Mouse (Mus musculus): Measurements from ENCODE around the gene Larp1b.

DNA sequence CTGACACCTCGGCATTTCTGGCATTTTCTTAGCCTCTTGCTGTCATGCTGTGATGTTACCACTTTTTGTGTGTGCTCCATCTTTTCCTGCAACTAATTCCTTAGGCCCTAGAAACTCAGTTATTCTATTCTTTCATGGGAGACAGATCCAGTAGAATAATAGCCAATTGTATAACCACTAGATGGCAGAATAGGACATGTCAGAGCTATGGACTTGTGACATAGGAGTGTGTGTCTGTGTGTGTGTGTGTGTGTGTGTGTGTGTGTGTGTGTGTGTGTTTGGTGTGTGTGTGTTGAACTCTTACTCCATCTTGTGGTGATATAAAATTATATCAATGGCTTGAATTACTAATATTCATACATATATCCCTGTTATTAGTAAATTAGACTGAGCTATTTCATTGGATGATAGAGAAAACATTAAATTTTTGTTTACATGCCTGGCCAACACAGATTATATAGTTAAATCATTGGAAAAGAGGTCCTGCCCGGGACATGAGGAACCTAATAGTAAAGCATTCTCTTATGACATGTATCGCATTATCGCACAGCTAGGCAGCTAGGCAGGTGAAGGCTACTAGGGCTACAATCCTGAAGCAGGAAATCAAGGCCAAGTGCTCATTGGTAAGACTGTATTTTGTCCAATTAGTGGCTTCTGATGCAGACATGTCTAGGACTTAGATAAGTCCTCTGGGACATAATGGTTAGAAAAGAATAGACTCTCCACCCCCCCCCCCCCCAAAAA lies 92.7 kb downstream of the Larp1b start:
- peak; percentile 38 for TF ChIP-seq CTCF (conservative IDR thresholded peaks at IDR 0.05; ENCODE audit: low read length)
- TF ChIP-seq POU5F1 (IDR thresholded peaks at IDR 0.05; ENCODE audit: borderline replicate concordance, low read length): no peak
- no peak for TF ChIP-seq NANOG (IDR thresholded peaks at IDR 0.05; ENCODE audit: borderline replicate concordance, low read length)
